Mouse (Mus musculus): ENCODE measurements around the gene Arid5b.

DNA sequence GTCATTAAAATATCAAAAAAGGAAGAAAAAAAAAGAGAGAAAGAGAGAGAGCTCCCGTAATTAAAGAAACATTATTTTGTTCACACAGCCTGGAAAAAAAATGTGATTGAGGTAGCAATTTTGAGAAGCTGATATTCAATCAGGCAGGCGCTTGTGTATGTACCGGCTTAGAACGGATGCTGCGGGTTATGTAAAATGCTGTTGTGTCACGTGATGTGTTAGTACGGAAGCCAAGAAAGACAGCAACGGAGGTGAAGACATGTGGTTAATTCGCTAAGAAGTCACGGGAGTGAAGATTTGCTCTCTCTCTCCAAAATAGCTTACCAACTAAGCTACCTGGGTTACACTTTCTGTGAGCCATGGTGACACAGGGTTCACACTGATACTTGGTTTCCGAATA is 45.5 kb upstream of the Arid5b start:
- TF ChIP-seq CTCF (conservative IDR thresholded peaks at IDR 0.05; ENCODE audit: low read length), result no peak
- TF ChIP-seq NANOG (IDR thresholded peaks at IDR 0.05; ENCODE audit: borderline replicate concordance, low read length), result no peak
- TF ChIP-seq POU5F1 (IDR thresholded peaks at IDR 0.05; ENCODE audit: borderline replicate concordance, low read length), result no peak

Measured in E14TG2a.4 (cell line).